Mouse (Mus musculus): ENCODE measurements around the gene Scn7a. TPM values are rescaled to one million over a fixed set of nuclear protein-coding genes. Genes with fewer than 3 reads are reported as not detected.

Gene Scn7a
- polyA plus RNA-seq, 1 experiment from 2014 or later = 4.4 TPM

- no peak overlapping the region for H3K4me2 ChIP-seq (replicated peaks)
- H3K36me3 ChIP-seq = no peaks in the 10 kb centered on the region
- H3K9ac ChIP-seq = no peak overlapping the region
- no peaks in the 10 kb centered on the region for H3K27me3 ChIP-seq (replicated peaks)
- 60% methylated on average over 2 of the region's 2 CpGs for WGBS
- H3K4me1 ChIP-seq = no peaks in the 10 kb centered on the region
- no peak overlapping the region for H3K27ac ChIP-seq
- no peaks in the 10 kb centered on the region for H3K9me3 ChIP-seq
- ATAC-seq (ENCODE audit: low FRiP score, low read depth) = no peak
- H3K4me3 ChIP-seq = no peak overlapping the region
Observed at GRCm38 (mm10) chr2:66726878-66727584, 57.7 kb downstream of the Scn7a start.

- H3K9ac ChIP-seq = no peak overlapping the region
- no peak for ATAC-seq (ENCODE audit: low FRiP score, low read depth)
- no peaks in the 10 kb centered on the region for H3K4me1 ChIP-seq
- no peaks in the 10 kb centered on the region for H3K36me3 ChIP-seq
- WGBS = 86% methylated on average over 2 of the region's 2 CpGs
- H3K4me3 ChIP-seq = no peak overlapping the region
- H3K27me3 ChIP-seq (replicated peaks) = no peaks in the 10 kb centered on the region
- H3K9me3 ChIP-seq = no peaks in the 10 kb centered on the region
- no peak overlapping the region for H3K4me2 ChIP-seq (replicated peaks)
- H3K27ac ChIP-seq = no peak overlapping the region
Observed at GRCm38 (mm10) chr2:66712071-66712470, 72.6 kb downstream of the Scn7a start.

GRCm38 (mm10) chr2:66692300-66692699 lies 92.4 kb downstream of the Scn7a start:
- WGBS = 93% methylated on average over 2 of the region's 2 CpGs
- no peak for ATAC-seq (ENCODE audit: low FRiP score, low read depth)

GRCm38 (mm10) chr2:66661988-66662387 lies 122.7 kb downstream of the Scn7a start:
- no peak overlapping the region for H3K4me3 ChIP-seq
- H3K4me2 ChIP-seq (replicated peaks) = no peak overlapping the region
- ATAC-seq (ENCODE audit: low FRiP score, low read depth) = no peak
- no peaks in the 10 kb centered on the region for H3K9me3 ChIP-seq
- H3K9ac ChIP-seq = no peak overlapping the region
- H3K27me3 ChIP-seq (replicated peaks) = no peaks in the 10 kb centered on the region
- no peaks in the 10 kb centered on the region for H3K36me3 ChIP-seq
- 78% methylated on average over 1 of the region's 1 CpGs for WGBS
- H3K4me1 ChIP-seq = no peaks in the 10 kb centered on the region
- no peak overlapping the region for H3K27ac ChIP-seq

More at GRCm38 (mm10) chr2:66692300-66692699, 92.4 kb downstream of the Scn7a start:
- Histone ChIP-seq H3K4me1 (no peaks in the 10 kb centered on the region), H3K27ac (no peak overlapping the region), H3K9me3 (no peaks in the 10 kb centered on the region), H3K27me3 (replicated peaks) (no peaks in the 10 kb centered on the region), H3K4me3 (no peak overlapping the region), H3K4me2 (replicated peaks) (no peak overlapping the region), H3K36me3 (no peaks in the 10 kb centered on the region), H3K9ac (no peak overlapping the region)

GRCm38 (mm10) chr2:66656430-66656829 lies 128.3 kb downstream of the Scn7a start:
- no peak for ATAC-seq (ENCODE audit: low FRiP score, low read depth)
- Histone ChIP-seq H3K36me3 (no peaks in the 10 kb centered on the region), H3K27ac (no peak overlapping the region), H3K9me3 (no peaks in the 10 kb centered on the region), H3K4me1 (no peaks in the 10 kb centered on the region), H3K27me3 (replicated peaks) (no peaks in the 10 kb centered on the region), H3K4me2 (replicated peaks) (no peak overlapping the region), H3K9ac (no peak overlapping the region), H3K4me3 (no peak overlapping the region)
- 94% methylated on average over 3 of the region's 3 CpGs for WGBS

- no peak overlapping the region for H3K9ac ChIP-seq
- no peak for ATAC-seq (ENCODE audit: low FRiP score, low read depth)
- no peak overlapping the region for H3K4me3 ChIP-seq
- 84% methylated on average over 2 of the region's 2 CpGs for WGBS
- H3K27me3 ChIP-seq (replicated peaks) = no peaks in the 10 kb centered on the region
- H3K4me1 ChIP-seq = no peaks in the 10 kb centered on the region
- no peaks in the 10 kb centered on the region for H3K9me3 ChIP-seq
- H3K4me2 ChIP-seq (replicated peaks) = no peak overlapping the region
- H3K27ac ChIP-seq = no peak overlapping the region
- H3K36me3 ChIP-seq = no peaks in the 10 kb centered on the region
Observed at GRCm38 (mm10) chr2:66655431-66655830, 129.3 kb downstream of the Scn7a start.

- H3K9ac ChIP-seq = no peak overlapping the region
- H3K4me3 ChIP-seq = no peak overlapping the region
- 0 out of 2 replicates have a peak, but pooled peaks have one; percentile 50 for ATAC-seq (ENCODE audit: low FRiP score, low read depth)
- 37% methylated on average over 5 of the region's 5 CpGs for WGBS
- H3K36me3 ChIP-seq = no peaks in the 10 kb centered on the region
- no peaks in the 10 kb centered on the region for H3K4me1 ChIP-seq
- H3K27ac ChIP-seq = no peak overlapping the region
- H3K27me3 ChIP-seq (replicated peaks) = no peaks in the 10 kb centered on the region
- H3K9me3 ChIP-seq = no peaks in the 10 kb centered on the region
- H3K4me2 ChIP-seq (replicated peaks) = no peak overlapping the region
Observed at GRCm38 (mm10) chr2:66644384-66644783, 140.3 kb downstream of the Scn7a start.

- H3K36me3 ChIP-seq = no peaks in the 10 kb centered on the region
- peak within 1 kb of the TSS; percentile 43 for H3K4me3 ChIP-seq
- 1% methylated on average over 29 of the region's 29 CpGs for WGBS
- no peak within 1 kb of the TSS for H3K27ac ChIP-seq
- peak within 1 kb of the TSS; percentile 77 for H3K4me2 ChIP-seq (replicated peaks)
- peak; percentile 88 for ATAC-seq (ENCODE audit: low FRiP score, low read depth)
- peak within 1 kb of the TSS; percentile 43; the same call in 1 of the 2 replicates for H3K9ac ChIP-seq
- H3K9me3 ChIP-seq = no peaks in the 10 kb centered on the region
- no peaks in the 10 kb centered on the region; the same call in 1 of the 2 replicates for H3K27me3 ChIP-seq (replicated peaks)
- H3K4me1 ChIP-seq = peaks cover 6% of the 10 kb centered on the region; the same call in 1 of the 2 replicates
Observed at GRCm38 (mm10) chr2:66634580-66635359, 149.9 kb downstream of the Scn7a start, which contains the start of gene Scn9a. Gene Scn9a, minus strand, starts transcription at chr2:66634962.

GRCm38 (mm10) chr2:66632728-66633127 lies 152.0 kb downstream of the Scn7a start:
- Histone ChIP-seq H3K9me3 (no peaks in the 10 kb centered on the region), H3K4me1 (peaks cover 6% of the 10 kb centered on the region; the same call in 1 of the 2 replicates), H3K27me3 (replicated peaks) (no peaks in the 10 kb centered on the region; the same call in 1 of the 2 replicates), H3K36me3 (no peaks in the 10 kb centered on the region), H3K4me3 (no peak overlapping the region), H3K4me2 (replicated peaks) (peak overlapping the region; percentile 18; the same call in 1 of the 2 replicates), H3K9ac (no peak overlapping the region), H3K27ac (no peak overlapping the region)
- no peak for ATAC-seq (ENCODE audit: low FRiP score, low read depth)
- WGBS = 38% methylated on average over 5 of the region's 5 CpGs

Other genes with a start within 250 kb of the Scn7a start
- 14.9 and 22.1 TPM in 2 replicates for gene Scn9a, start 150.0 kb downstream of the Scn7a start, polyA plus RNA-seq (2016; fragmentation: Nextera tagmentation; extraction: Ambion mirVana)